Mouse (Mus musculus) urinary bladder, postnatal 10 days (tissue): ENCODE results near the gene Aldh1a1.

Experiments
- DNase-seq: peaks from one replicate; pipeline ENCODE4 v3.0.0; 2022; ENCODE audit warnings: low spot score

Gene Aldh1a1

GRCm38 (mm10) chr19:20653082-20653676 is 160.7 kb downstream of the Aldh1a1 start:
- no peak for DNase-seq

GRCm38 (mm10) chr19:20654141-20654873 is 161.8 kb downstream of the Aldh1a1 start:
- DNase-seq, result no peak

GRCm38 (mm10) chr19:20677697-20678355 is 185.3 kb downstream of the Aldh1a1 start:
- no peak for DNase-seq
